ENCODE assay signal across 15 mouse cellular contexts in genomic region chr8:122334791-122335490, GRCm38 (mm10). TPM values are rescaled to one million over a fixed set of nuclear protein-coding genes. Genes with fewer than 3 reads are reported as not detected.
A peak's percentile ranks its signal among the peaks of the same experiment; 100 is the strongest.
DNase-seq lines count a peak whose midpoint lies in the region; ATAC-seq and TF ChIP-seq lines count a peak whose summit lies in the region.
"Had no signal": no experiment of that assay in that cellular context is flagged by ENCODE, and none has a peak within 500 bp of the region (broad histone marks: within the 10 kb centered on the region; RNA-seq: fewer than 3 reads in every experiment).

No protein-coding gene starts in this region.

- peaks cover 39% of the 10 kb centered on the region for H3K36me3 ChIP-seq in intestine, embryonic 15.5 days
- peaks cover 35% of the 10 kb centered on the region for H3K36me3 ChIP-seq in intestine, embryonic 16.5 days (ENCODE audit: control insufficient read depth, insufficient read depth, low read length)
- no peaks in the 10 kb centered on the region for H3K36me3 ChIP-seq in forebrain, embryonic 11.5 days (ENCODE audit: control insufficient read depth, insufficient read depth, low read length)
- H3K36me3 ChIP-seq in hindbrain, postnatal 0 days (ENCODE audit: insufficient read depth, low read length), result 0 out of 2 replicates have a peak, but pooled peaks cover 4% of the 10 kb centered on the region
- no peaks in the 10 kb centered on the region for H3K36me3 ChIP-seq in midbrain, embryonic 15.5 days (replicated peaks)

- no peak for ATAC-seq in intestine, embryonic 15.5 days
- ATAC-seq in intestine, embryonic 16.5 days, result no peak
- ATAC-seq in forebrain, embryonic 11.5 days (replicated peaks; ENCODE audit: low FRiP score), result no peak
- no peak for ATAC-seq in hindbrain, postnatal 0 days
- ATAC-seq in midbrain, embryonic 15.5 days (replicated peaks), result peak; percentile 8; the same call in 1 of the 2 replicates
- ATAC-seq: activated CD4-positive, CD25-positive, alpha-beta regulatory T cell, adult 4 months had no signal

- H3K4me1 ChIP-seq in intestine, embryonic 15.5 days (replicated peaks), result peaks cover 22% of the 10 kb centered on the region
- peaks cover 26% of the 10 kb centered on the region for H3K4me1 ChIP-seq in intestine, embryonic 16.5 days (ENCODE audit: control insufficient read depth, insufficient read depth, low read length)
- H3K4me1 ChIP-seq in forebrain, embryonic 11.5 days (replicated peaks; ENCODE audit: control insufficient read depth, insufficient read depth, low read length), result peaks cover 14% of the 10 kb centered on the region; the same call in 1 of the 2 replicates
- peaks cover 8% of the 10 kb centered on the region; the same call in 1 of the 2 replicates for H3K4me1 ChIP-seq in hindbrain, postnatal 0 days (ENCODE audit: insufficient read depth, low read length)
- H3K4me1 ChIP-seq in midbrain, embryonic 15.5 days, result peaks cover 24% of the 10 kb centered on the region

- TF ChIP-seq CTCF in hindbrain, postnatal 0 days (IDR thresholded peaks at IDR 0.05; ENCODE audit: low read depth), result no peak

- H3K4me3 ChIP-seq in intestine, embryonic 15.5 days (replicated peaks), result no peak overlapping the region
- H3K4me3 ChIP-seq in intestine, embryonic 16.5 days (ENCODE audit: low read length), result no peak overlapping the region
- 0 out of 2 replicates have a peak overlapping the region, but pooled peaks have one; percentile 52 for H3K4me3 ChIP-seq in forebrain, embryonic 11.5 days (ENCODE audit: low read depth, low read length)
- H3K4me3 ChIP-seq in hindbrain, postnatal 0 days (ENCODE audit: low read length), result peak overlapping the region; percentile 41; the same call in 1 of the 2 replicates
- peak overlapping the region; percentile 50; the same call in 1 of the 2 replicates for H3K4me3 ChIP-seq in midbrain, embryonic 15.5 days

- no peak for DNase-seq in forebrain, embryonic 11.5 days (ENCODE audit: low spot score)
- DNase-seq in hindbrain, postnatal 0 days (ENCODE audit: low spot score), result no peak
- DNase-seq in B cell, adult 2 months, result no peak
- no peak for DNase-seq in adrenal gland, postnatal 4 days (ENCODE audit: low spot score in 2 of 2)
- DNase-seq in thymus, postnatal 10 days (ENCODE audit: low spot score in 2 of 2), result no peak
- DNase-seq: heart, postnatal 10 days; right cerebral cortex, postnatal 14 days; thymus, postnatal 14 days had no signal

- H3K9ac ChIP-seq in intestine, embryonic 15.5 days, result no peak overlapping the region
- no peak overlapping the region for H3K9ac ChIP-seq in intestine, embryonic 16.5 days (ENCODE audit: low read depth, low read length)
- no peak overlapping the region for H3K9ac ChIP-seq in forebrain, embryonic 11.5 days (ENCODE audit: low read length)
- H3K9ac ChIP-seq in hindbrain, postnatal 0 days (replicated peaks; ENCODE audit: low read length), result no peak overlapping the region
- H3K9ac ChIP-seq in midbrain, embryonic 15.5 days, result peak overlapping the region; percentile 51; the same call in 1 of the 2 replicates

- 0 out of 2 replicates have a peak overlapping the region, but pooled peaks have one; percentile 89 for H3K4me2 ChIP-seq in intestine, embryonic 15.5 days (replicated peaks)
- no peak overlapping the region for H3K4me2 ChIP-seq in intestine, embryonic 16.5 days (ENCODE audit: low read depth, low read length)
- no peak overlapping the region for H3K4me2 ChIP-seq in forebrain, embryonic 11.5 days (ENCODE audit: low read depth, low read length, severe bottlenecking)
- no peak overlapping the region; the same call in 1 of the 2 replicates for H3K4me2 ChIP-seq in hindbrain, postnatal 0 days (ENCODE audit: low read depth, low read length)
- H3K4me2 ChIP-seq in midbrain, embryonic 15.5 days, result peak overlapping the region; percentile 77

- no peak overlapping the region for H3K27ac ChIP-seq in intestine, embryonic 15.5 days
- H3K27ac ChIP-seq in intestine, embryonic 16.5 days (ENCODE audit: low read length), result no peak overlapping the region
- H3K27ac ChIP-seq in forebrain, embryonic 11.5 days (ENCODE audit: low read depth, low read length), result no peak overlapping the region
- no peak overlapping the region for H3K27ac ChIP-seq in hindbrain, postnatal 0 days
- no peak overlapping the region for H3K27ac ChIP-seq in midbrain, embryonic 15.5 days
- H3K27ac ChIP-seq: kidney, embryonic 15.5 days had no signal

- H3K9me3 ChIP-seq in intestine, embryonic 15.5 days, result no peaks in the 10 kb centered on the region
- H3K9me3 ChIP-seq in intestine, embryonic 16.5 days (ENCODE audit: control insufficient read depth, low read length), result no peaks in the 10 kb centered on the region; the same call in 1 of the 2 replicates
- H3K9me3 ChIP-seq in forebrain, embryonic 11.5 days (ENCODE audit: control insufficient read depth, low read length), result no peaks in the 10 kb centered on the region
- H3K9me3 ChIP-seq in hindbrain, postnatal 0 days (ENCODE audit: low read length), result no peaks in the 10 kb centered on the region
- no peaks in the 10 kb centered on the region for H3K9me3 ChIP-seq in midbrain, embryonic 15.5 days
- H3K9me3 ChIP-seq: kidney, embryonic 15.5 days had no signal

- peaks cover 25% of the 10 kb centered on the region for H3K27me3 ChIP-seq in intestine, embryonic 15.5 days (replicated peaks)
- peaks cover 14% of the 10 kb centered on the region for H3K27me3 ChIP-seq in intestine, embryonic 16.5 days (replicated peaks; ENCODE audit: control insufficient read depth, insufficient read depth, low read length)
- peaks cover 43% of the 10 kb centered on the region for H3K27me3 ChIP-seq in forebrain, embryonic 11.5 days (ENCODE audit: control insufficient read depth, insufficient read depth, low read length)
- 0 out of 2 replicates have a peak, but pooled peaks cover 10% of the 10 kb centered on the region for H3K27me3 ChIP-seq in hindbrain, postnatal 0 days (ENCODE audit: insufficient read depth, low read length)
- peaks cover 49% of the 10 kb centered on the region for H3K27me3 ChIP-seq in midbrain, embryonic 15.5 days (replicated peaks)

- WGBS in intestine, embryonic 15.5 days, result 90% methylated on average over 13 of the region's 13 CpGs
- 90% methylated on average over 13 of the region's 13 CpGs for WGBS in intestine, embryonic 16.5 days
- WGBS in forebrain, embryonic 11.5 days, result 86% methylated on average over 13 of the region's 13 CpGs
- 84% methylated on average over 13 of the region's 13 CpGs for WGBS in hindbrain, postnatal 0 days
- 80% methylated on average over 13 of the region's 13 CpGs for WGBS in midbrain, embryonic 15.5 days

RNA-seq across cellular contexts. Expression of gene Trhr2, which starts 25.6 kb away (rescaled TPM):
- not detected in 2 replicates for polyA plus RNA-seq in intestine, embryonic 15.5 days (2015; fragmentation: Nextera tagmentation; extraction: Ambion mirVana)
- polyA plus RNA-seq in intestine, embryonic 16.5 days (2015; fragmentation: Nextera tagmentation; extraction: Ambion mirVana), result not detected in 2 replicates
- polyA plus RNA-seq in forebrain, embryonic 11.5 days (2014; fragmentation: Nextera tagmentation; extraction: Ambion mirVana), result not detected in 2 replicates
- total RNA-seq in hindbrain, postnatal 0 days (2014; rRNA removed), result 2.0 and 3.2 TPM in 2 replicates
- polyA plus RNA-seq in hindbrain, postnatal 0 days (2015; fragmentation: Nextera tagmentation; extraction: Ambion mirVana), result 0.45 and 0.57 TPM in 2 replicates
- not detected in 2 replicates for polyA plus RNA-seq in midbrain, embryonic 15.5 days (2015; fragmentation: Nextera tagmentation; extraction: Ambion mirVana)
- not detected for total RNA-seq in adrenal gland, postnatal 4 days (2021)
- total RNA-seq: granulocyte monocyte progenitor cell, adult 5-6 weeks; heart, postnatal 10 days had no signal
- polyA plus RNA-seq: activated CD4-positive, CD25-positive, alpha-beta regulatory T cell, adult 4 months; kidney, embryonic 15.5 days; lung, embryonic 16.5 days had no signal

RNA-seq across cellular contexts. Expression of gene Zc3h18, which starts 41.5 kb away (rescaled TPM):
- polyA plus RNA-seq in intestine, embryonic 15.5 days (2015; fragmentation: Nextera tagmentation; extraction: Ambion mirVana), result 53.9 and 54.0 TPM in 2 replicates
- polyA plus RNA-seq in intestine, embryonic 16.5 days (2015; fragmentation: Nextera tagmentation; extraction: Ambion mirVana), result 40.5 and 43.1 TPM in 2 replicates
- polyA plus RNA-seq in forebrain, embryonic 11.5 days (2014; fragmentation: Nextera tagmentation; extraction: Ambion mirVana), result 54.8 and 57.4 TPM in 2 replicates
- 24.4 and 25.6 TPM in 2 replicates for total RNA-seq in hindbrain, postnatal 0 days (2014; rRNA removed)
- 25.2 and 25.3 TPM in 2 replicates for polyA plus RNA-seq in hindbrain, postnatal 0 days (2015; fragmentation: Nextera tagmentation; extraction: Ambion mirVana)
- polyA plus RNA-seq in midbrain, embryonic 15.5 days (2015; fragmentation: Nextera tagmentation; extraction: Ambion mirVana), result 38.9 and 41.3 TPM in 2 replicates
- total RNA-seq in adrenal gland, postnatal 4 days (2021), result 10 to 100 TPM; 48.9 to 52.0 TPM

RNA-seq across cellular contexts. Expression of gene Zfpm1, which starts 53.0 kb away (rescaled TPM):
- 4.9 and 5.2 TPM in 2 replicates for polyA plus RNA-seq in intestine, embryonic 15.5 days (2015; fragmentation: Nextera tagmentation; extraction: Ambion mirVana)
- 2.6 and 2.7 TPM in 2 replicates for polyA plus RNA-seq in intestine, embryonic 16.5 days (2015; fragmentation: Nextera tagmentation; extraction: Ambion mirVana)
- 1.4 and 2.1 TPM in 2 replicates for polyA plus RNA-seq in forebrain, embryonic 11.5 days (2014; fragmentation: Nextera tagmentation; extraction: Ambion mirVana)
- 28.0 and 37.6 TPM in 2 replicates for total RNA-seq in hindbrain, postnatal 0 days (2014; rRNA removed)
- polyA plus RNA-seq in hindbrain, postnatal 0 days (2015; fragmentation: Nextera tagmentation; extraction: Ambion mirVana), result 1.5 and 2.0 TPM in 2 replicates
- polyA plus RNA-seq in midbrain, embryonic 15.5 days (2015; fragmentation: Nextera tagmentation; extraction: Ambion mirVana), result 1.5 and 1.8 TPM in 2 replicates
- 10 to 100 TPM; 32.9 to 42.5 TPM for total RNA-seq in adrenal gland, postnatal 4 days (2021)

Comparison
In these comparisons a context has a peak if more than half of its experiments do, and no peak if none do; other contexts are left out.
1. H3K4me2 ChIP-seq: peak in intestine, embryonic 15.5 days (single experiment) and midbrain, embryonic 15.5 days (single experiment); none in intestine, embryonic 16.5 days (single experiment), forebrain, embryonic 11.5 days (single experiment) and hindbrain, postnatal 0 days (single experiment).
2. H3K4me3 ChIP-seq: peak in forebrain, embryonic 11.5 days (single experiment), hindbrain, postnatal 0 days (single experiment) and midbrain, embryonic 15.5 days (single experiment); none in intestine, embryonic 15.5 days (single experiment) and intestine, embryonic 16.5 days (single experiment).